Mouse (Mus musculus) liver, embryonic 11.5 days (tissue): ENCODE results near the gene Fer. TPM values are rescaled to one million over a fixed set of nuclear protein-coding genes. Genes with fewer than 3 reads are reported as not detected.

ENCODE experiments used
- ATAC-seq: fragments of 200-750 bp; cut with Nextera tagmentation; replicated peaks from 2 replicates; pipeline ENCODE4 v1.8.0; 2017; ENCODE audit warnings: moderate number of reproducible peaks, mild to moderate bottlenecking, moderate TSS enrichment, moderate library complexity; ENCODE audit not compliant: low FRiP score
- DNase-seq: peaks from one replicate; pipeline ENCODE4 v3.0.0-alpha.2; 2017; ENCODE audit warnings: low spot score
- H3K27ac ChIP-seq: fragments of 300-500 bp; sonication (generic); 2 replicates; pipeline ENCODE4 v1.5.1; 2014; ENCODE audit warnings: mild to moderate bottlenecking, low read depth, low read length, control low read depth
- H3K27me3 ChIP-seq: fragments of 300-500 bp; sonication (generic); replicated peaks from 2 replicates; pipeline ENCODE4 v1.6.1; 2014; ENCODE audit warnings: low read length, mixed read lengths; ENCODE audit not compliant: control insufficient read depth, insufficient read depth
- H3K36me3 ChIP-seq: fragments of 300-500 bp; sonication (generic); 2 replicates; pipeline ENCODE4 v1.6.1; 2014; ENCODE audit warnings: mild to moderate bottlenecking, low read length, moderate library complexity, mixed read lengths; ENCODE audit not compliant: control insufficient read depth, insufficient read depth
- H3K4me1 ChIP-seq: fragments of 300-500 bp; sonication (generic); replicated peaks from 2 replicates; pipeline ENCODE4 v1.6.1; 2014; ENCODE audit warnings: low read length, mixed read lengths; ENCODE audit not compliant: control insufficient read depth, insufficient read depth
- H3K4me2 ChIP-seq: fragments of 300-500 bp; sonication (generic); 2 replicates; pipeline ENCODE4 v1.6.1; 2014; ENCODE audit warnings: mild to moderate bottlenecking, control low read depth, moderate library complexity
- H3K4me3 ChIP-seq: fragments of 300-500 bp; sonication (generic); 2 replicates; pipeline ENCODE4 v1.5.1; 2014; ENCODE audit warnings: low read depth, low read length, control low read depth
- H3K9ac ChIP-seq: fragments of 300-500 bp; sonication (generic); 2 replicates; pipeline ENCODE4 v1.6.1; 2014; ENCODE audit warnings: low read depth, low read length, control low read depth
- H3K9me3 ChIP-seq: fragments of 300-500 bp; sonication (generic); 2 replicates; pipeline ENCODE4 v1.6.1; 2016; ENCODE audit warnings: low read length, inconsistent platforms, mixed read lengths; ENCODE audit not compliant: control insufficient read depth
- WGBS: fragments of 180-500 bp; shearing (Covaris S2); extraction: QIAGEN DNeasy Blood & Tissue Kit; methylation state at CpG from one replicate; pipeline ENCODE4 v1.1.7; 2014; 5-methylcytosine and 5-hydroxymethylcytosine counted together
- polyA plus RNA-seq: library from polyadenylated mRNA; unstranded; fragments of >200 nt; fragmentation: Nextera tagmentation; extraction: Ambion mirVana; gene quantifications from 2 replicates; pipeline ENCODE4 v1.2.1, GENCODE M21; 2014

Gene Fer
- 24.7 and 26.2 TPM in 2 replicates for polyA plus RNA-seq

GRCm38 (mm10) chr17:63863012-63863630 lies at the start of gene Fer:
Fer (plus strand) TSS chr17:63863062.
- H3K4me2 ChIP-seq: peak within 1 kb of the TSS; percentile 99
- peak within 1 kb of the TSS; percentile 85 for H3K27ac ChIP-seq
- H3K4me1 ChIP-seq: peaks cover 11% of the 10 kb centered on the region; the same call in 1 of the 2 replicates
- H3K9me3 ChIP-seq: no peaks in the 10 kb centered on the region
- H3K9ac ChIP-seq: peak within 1 kb of the TSS; percentile 88
- peak; percentile 42 for ATAC-seq
- no peaks in the 10 kb centered on the region for H3K36me3 ChIP-seq
- DNase-seq: no peak
- peak within 1 kb of the TSS; percentile 95 for H3K4me3 ChIP-seq
- 2% methylated on average over 41 of the region's 41 CpGs for WGBS
- no peaks in the 10 kb centered on the region for H3K27me3 ChIP-seq

- no peaks in the 10 kb centered on the region for H3K36me3 ChIP-seq
- no peaks in the 10 kb centered on the region for H3K9me3 ChIP-seq
- H3K4me3 ChIP-seq: no peak overlapping the region
- H3K4me2 ChIP-seq: no peak overlapping the region
- no peak overlapping the region for H3K27ac ChIP-seq
- H3K4me1 ChIP-seq: peaks cover 5% of the 10 kb centered on the region
- DNase-seq (no peak), ATAC-seq (no peak)
- 79% methylated on average over 6 of the region's 6 CpGs for WGBS
- H3K27me3 ChIP-seq: no peaks in the 10 kb centered on the region
- H3K9ac ChIP-seq: no peak overlapping the region
Observed at GRCm38 (mm10) chr17:63813552-63813951, 49.3 kb upstream of the Fer start.

- WGBS: 22% methylated on average over 10 of the region's 10 CpGs
- peak; percentile 72 for ATAC-seq
- Histone ChIP-seq H3K9ac (no peak overlapping the region), H3K4me2 (peak overlapping the region; percentile 50), H3K27ac (no peak overlapping the region), H3K4me1 (peaks cover 8% of the 10 kb centered on the region), H3K36me3 (no peaks in the 10 kb centered on the region), H3K4me3 (no peak overlapping the region), H3K9me3 (no peaks in the 10 kb centered on the region), H3K27me3 (no peaks in the 10 kb centered on the region)
- DNase-seq: no peak
Observed at GRCm38 (mm10) chr17:63818444-63819027, 44.3 kb upstream of the Fer start.

GRCm38 (mm10) chr17:63824141-63824540 lies 38.7 kb upstream of the Fer start:
- WGBS: 82% methylated on average over 4 of the region's 4 CpGs

GRCm38 (mm10) chr17:63826196-63826595 lies 36.7 kb upstream of the Fer start:
- no peak overlapping the region for H3K9ac ChIP-seq
- ATAC-seq: no peak
- H3K27ac ChIP-seq: no peak overlapping the region
- H3K4me1 ChIP-seq: 0 out of 2 replicates have a peak, but pooled peaks cover 3% of the 10 kb centered on the region
- 80% methylated on average over 8 of the region's 8 CpGs for WGBS
- DNase-seq: no peak
- H3K4me3 ChIP-seq: no peak overlapping the region
- no peak overlapping the region for H3K4me2 ChIP-seq
- no peaks in the 10 kb centered on the region for H3K27me3 ChIP-seq
- H3K36me3 ChIP-seq: no peaks in the 10 kb centered on the region
- H3K9me3 ChIP-seq: no peaks in the 10 kb centered on the region

More at GRCm38 (mm10) chr17:63824141-63824540, 38.7 kb upstream of the Fer start:
- Histone ChIP-seq H3K27me3 (no peaks in the 10 kb centered on the region), H3K4me2 (no peak overlapping the region), H3K4me3 (no peak overlapping the region), H3K4me1 (0 out of 2 replicates have a peak, but pooled peaks cover 3% of the 10 kb centered on the region), H3K27ac (no peak overlapping the region), H3K9ac (no peak overlapping the region), H3K36me3 (no peaks in the 10 kb centered on the region), H3K9me3 (no peaks in the 10 kb centered on the region)
- no peak for ATAC-seq
- DNase-seq: no peak

GRCm38 (mm10) chr17:63826767-63827166 lies 36.1 kb upstream of the Fer start:
- 0 out of 2 replicates have a peak, but pooled peaks cover 3% of the 10 kb centered on the region for H3K4me1 ChIP-seq
- DNase-seq: no peak

GRCm38 (mm10) chr17:63828561-63829332 lies 34.1 kb upstream of the Fer start:
- Histone ChIP-seq H3K27ac (no peak overlapping the region), H3K4me1 (0 out of 2 replicates have a peak, but pooled peaks cover 3% of the 10 kb centered on the region), H3K4me2 (no peak overlapping the region), H3K36me3 (no peaks in the 10 kb centered on the region), H3K9me3 (no peaks in the 10 kb centered on the region), H3K9ac (no peak overlapping the region), H3K4me3 (no peak overlapping the region), H3K27me3 (no peaks in the 10 kb centered on the region)
- WGBS: 44% methylated on average over 5 of the region's 5 CpGs
- no peak for DNase-seq
- ATAC-seq: no peak

More at GRCm38 (mm10) chr17:63826767-63827166, 36.1 kb upstream of the Fer start:
- no peaks in the 10 kb centered on the region for H3K9me3 ChIP-seq
- no peak for ATAC-seq
- H3K4me2 ChIP-seq: no peak overlapping the region
- 45% methylated on average over 7 of the region's 7 CpGs for WGBS
- H3K9ac ChIP-seq: no peak overlapping the region
- no peak overlapping the region for H3K4me3 ChIP-seq
- no peak overlapping the region for H3K27ac ChIP-seq
- H3K27me3 ChIP-seq: no peaks in the 10 kb centered on the region
- H3K36me3 ChIP-seq: no peaks in the 10 kb centered on the region

- Histone ChIP-seq H3K36me3 (no peaks in the 10 kb centered on the region), H3K9me3 (no peaks in the 10 kb centered on the region), H3K4me3 (no peak overlapping the region), H3K27me3 (no peaks in the 10 kb centered on the region), H3K27ac (no peak overlapping the region), H3K9ac (no peak overlapping the region), H3K4me1 (0 out of 2 replicates have a peak, but pooled peaks cover 3% of the 10 kb centered on the region), H3K4me2 (no peak overlapping the region)
- 55% methylated on average over 4 of the region's 4 CpGs for WGBS
- no peak for DNase-seq
- no peak for ATAC-seq
Observed at GRCm38 (mm10) chr17:63831550-63831949, 31.3 kb upstream of the Fer start.
